Mouse (Mus musculus) ES-Bruce4 (cell line): ENCODE results near the gene Otud7a.

ENCODE experiments used
- CTCF ChIP-seq: IDR thresholded peaks from one replicate; pipeline ENCODE4 v1.8.1; 2011; ENCODE audit warnings: low read depth, low read length
- EP300 ChIP-seq: IDR thresholded peaks from 2 replicates; pipeline ENCODE4 v1.6.1; 2011; ENCODE audit warnings: low read depth, low read length; ENCODE audit not compliant: insufficient read depth
- POLR2A ChIP-seq: IDR thresholded peaks from one replicate; pipeline ENCODE4 v1.8.1; 2011; ENCODE audit warnings: low read length; ENCODE audit not compliant: insufficient read depth

- TF ChIP-seq CTCF (no peak), POLR2A (no peak), EP300 (no peak)
These were observed 193.1 kb downstream of the Otud7a start for GRCm38 (mm10) chr7:63637651-63638050.
